Mouse (Mus musculus) kidney, embryonic 14.5 days (tissue): ENCODE results near the gene Vps45. TPM values are rescaled to one million over a fixed set of nuclear protein-coding genes. Genes with fewer than 3 reads are reported as not detected.
"Not testable (repeated sequence)": the region's sequence is repeated elsewhere in the genome, so short reads cannot be mapped to it uniquely, and the experiment has no call there.

Experiments used
- ATAC-seq: fragments of 200-750 bp; cut with Nextera tagmentation; 2 replicates; pipeline ENCODE4 v1.8.0; 2017; ENCODE audit warnings: moderate number of reproducible peaks, mild to moderate bottlenecking, moderate TSS enrichment, moderate library complexity; ENCODE audit not compliant: low FRiP score, low TSS enrichment
- H3K27ac ChIP-seq: fragments of 300-500 bp; sonication (generic); 2 replicates; pipeline ENCODE4 v1.5.1; 2014; ENCODE audit warnings: low read depth, mild to moderate bottlenecking, low read length, moderate library complexity, mixed read lengths
- H3K27me3 ChIP-seq: fragments of 300-500 bp; sonication (generic); 2 replicates; pipeline ENCODE4 v1.6.1; 2014; ENCODE audit warnings: mild to moderate bottlenecking, low read length; ENCODE audit not compliant: control insufficient read depth, insufficient read depth
- H3K36me3 ChIP-seq: fragments of 300-500 bp; sonication (generic); 2 replicates; pipeline ENCODE4 v1.6.1; 2014; ENCODE audit warnings: low read length, mixed read lengths; ENCODE audit not compliant: control insufficient read depth, insufficient read depth
- H3K4me1 ChIP-seq: fragments of 300-500 bp; sonication (generic); 2 replicates; pipeline ENCODE4 v1.6.1; 2014; ENCODE audit warnings: low read length, mixed read lengths; ENCODE audit not compliant: control insufficient read depth, insufficient read depth
- H3K4me2 ChIP-seq: fragments of 300-500 bp; sonication (generic); replicated peaks from 2 replicates; pipeline ENCODE4 v1.6.1; 2014; ENCODE audit warnings: low read depth, mild to moderate bottlenecking, low read length
- H3K4me3 ChIP-seq: fragments of 300-500 bp; sonication (generic); 2 replicates; pipeline ENCODE4 v1.5.1; 2014; ENCODE audit warnings: mild to moderate bottlenecking, low read length
- H3K9ac ChIP-seq: fragments of 300-500 bp; sonication (generic); 2 replicates; pipeline ENCODE4 v1.6.1; 2014; ENCODE audit warnings: low read depth, mild to moderate bottlenecking, low read length, moderate library complexity
- H3K9me3 ChIP-seq: fragments of 300-500 bp; sonication (generic); 2 replicates; pipeline ENCODE4 v1.6.1; 2016; ENCODE audit warnings: low read length; ENCODE audit not compliant: control insufficient read depth
- WGBS: fragments of 180-500 bp; shearing (Covaris S2); extraction: QIAGEN DNeasy Blood & Tissue Kit; methylation state at CpG from one replicate; pipeline ENCODE4 v1.1.7; 2014; 5-methylcytosine and 5-hydroxymethylcytosine counted together
- polyA plus RNA-seq: library from polyadenylated mRNA; unstranded; fragments of >200 nt; fragmentation: Nextera tagmentation; extraction: Ambion mirVana; gene quantifications from 2 replicates; pipeline ENCODE4 v1.2.1, GENCODE M21; 2014

Gene Vps45
- polyA plus RNA-seq, 1 experiment from 2014 or later = 24.3 TPM

GRCm38 (mm10) chr3:95970661-95971060 lies 87.6 kb downstream of the Vps45 start:
- not testable (repeated sequence) for H3K4me3 ChIP-seq, H3K9me3 ChIP-seq, ATAC-seq, H3K4me2 ChIP-seq, H3K4me1 ChIP-seq, H3K27ac ChIP-seq, H3K9ac ChIP-seq, H3K27me3 ChIP-seq, H3K36me3 ChIP-seq
- 69% methylated on average over 7 of the region's 7 CpGs for WGBS

GRCm38 (mm10) chr3:95969277-95969676 lies 89.0 kb downstream of the Vps45 start:
- no peaks in the 10 kb centered on the region for H3K9me3 ChIP-seq
- no peak overlapping the region for H3K27ac ChIP-seq
- no peak overlapping the region for H3K4me3 ChIP-seq
- H3K36me3 ChIP-seq = no peaks in the 10 kb centered on the region
- WGBS = 96% methylated on average over 1 of the region's 1 CpGs
- no peak for ATAC-seq
- H3K4me1 ChIP-seq = peaks cover 5% of the 10 kb centered on the region
- H3K27me3 ChIP-seq = peaks cover 4% of the 10 kb centered on the region; the same call in 1 of the 2 replicates
- no peak overlapping the region for H3K4me2 ChIP-seq
- H3K9ac ChIP-seq = no peak overlapping the region

GRCm38 (mm10) chr3:95965518-95966451 lies 92.5 kb downstream of the Vps45 start:
- 0 out of 2 replicates have a peak, but pooled peaks have one; percentile 43 for ATAC-seq
- Histone ChIP-seq H3K9me3 (no peaks in the 10 kb centered on the region), H3K4me2 (peak overlapping the region; percentile 2; the same call in 1 of the 2 replicates), H3K4me3 (no peak overlapping the region), H3K9ac (no peak overlapping the region; the same call in 1 of the 2 replicates), H3K4me1 (no peaks in the 10 kb centered on the region), H3K36me3 (no peaks in the 10 kb centered on the region), H3K27ac (no peak overlapping the region), H3K27me3 (no peaks in the 10 kb centered on the region)
- 9% methylated on average over 7 of the region's 7 CpGs for WGBS

DNA sequence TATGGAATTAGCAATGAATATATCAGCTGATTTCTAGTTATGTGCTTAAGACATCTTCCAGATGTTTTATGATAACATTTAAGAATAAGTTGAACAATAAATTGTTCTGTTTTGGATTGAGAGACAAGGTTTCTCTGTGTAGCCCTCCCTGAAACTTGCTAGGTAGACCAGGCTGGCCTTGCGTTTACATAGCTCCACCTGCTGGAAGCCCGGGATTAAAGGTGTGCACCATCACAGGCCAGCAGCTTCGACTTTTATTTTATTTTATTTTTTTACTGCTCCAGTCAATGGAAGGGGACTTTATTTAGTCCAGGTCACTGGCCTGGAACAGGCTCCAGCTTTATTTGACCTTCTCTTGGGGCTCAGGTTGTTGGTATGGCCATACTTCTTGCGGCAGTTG lies 94.6 kb downstream of the Vps45 start:
- WGBS = 40% methylated on average over 4 of the region's 4 CpGs
- Histone ChIP-seq H3K4me2 (no peak overlapping the region), H3K27me3 (no peaks in the 10 kb centered on the region), H3K9me3 (no peaks in the 10 kb centered on the region), H3K4me3 (no peak overlapping the region), H3K27ac (no peak overlapping the region), H3K4me1 (no peaks in the 10 kb centered on the region), H3K9ac (no peak overlapping the region), H3K36me3 (no peaks in the 10 kb centered on the region)
- ATAC-seq = no peak

- H3K4me1 ChIP-seq = no peaks in the 10 kb centered on the region
- 25% methylated on average over 2 of the region's 2 CpGs for WGBS
Observed at GRCm38 (mm10) chr3:95963230-95963629, 95.0 kb downstream of the Vps45 start.

DNA sequence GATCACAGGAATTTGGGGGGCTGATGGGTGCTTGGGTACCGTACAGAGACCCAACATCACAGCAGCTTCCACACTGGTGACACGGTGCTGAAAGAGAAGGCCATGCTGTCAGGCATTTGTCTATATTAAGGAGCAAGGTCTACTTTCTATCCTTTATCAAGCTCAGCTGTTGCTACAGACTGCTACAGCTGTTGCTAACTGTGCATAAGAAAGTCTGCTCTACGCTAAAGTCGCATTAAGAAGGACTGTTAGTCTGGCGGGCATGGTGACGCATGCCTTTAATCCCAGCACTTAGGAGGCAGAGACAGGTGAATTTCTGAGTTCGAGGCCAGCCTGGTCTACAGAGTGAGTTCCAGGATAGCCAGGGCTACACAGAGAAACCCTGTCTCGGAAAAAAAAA lies 96.1 kb downstream of the Vps45 start:
- H3K9me3 ChIP-seq, H3K4me1 ChIP-seq, H3K36me3 ChIP-seq, H3K27ac ChIP-seq, H3K9ac ChIP-seq, H3K4me2 ChIP-seq, H3K27me3 ChIP-seq, ATAC-seq, H3K4me3 ChIP-seq: not testable (repeated sequence)
- 89% methylated on average over 8 of the region's 8 CpGs for WGBS

More at GRCm38 (mm10) chr3:95963230-95963629, 95.0 kb downstream of the Vps45 start:
- H3K9ac ChIP-seq = no peak overlapping the region
- H3K36me3 ChIP-seq = no peaks in the 10 kb centered on the region
- no peaks in the 10 kb centered on the region for H3K9me3 ChIP-seq
- no peaks in the 10 kb centered on the region for H3K27me3 ChIP-seq
- H3K4me3 ChIP-seq = no peak overlapping the region
- no peak overlapping the region for H3K4me2 ChIP-seq
- H3K27ac ChIP-seq = no peak overlapping the region
- no peak for ATAC-seq

- no peak overlapping the region for H3K4me2 ChIP-seq
- 94% methylated on average over 1 of the region's 1 CpGs for WGBS
- H3K9me3 ChIP-seq = no peaks in the 10 kb centered on the region
- H3K4me3 ChIP-seq = no peak overlapping the region
- no peak overlapping the region for H3K27ac ChIP-seq
- H3K27me3 ChIP-seq = no peaks in the 10 kb centered on the region
- H3K4me1 ChIP-seq = no peaks in the 10 kb centered on the region
- H3K9ac ChIP-seq = no peak overlapping the region
- no peaks in the 10 kb centered on the region for H3K36me3 ChIP-seq
- ATAC-seq = no peak
Observed at GRCm38 (mm10) chr3:95959807-95960206, 98.5 kb downstream of the Vps45 start.

GRCm38 (mm10) chr3:95959082-95959481 lies 99.2 kb downstream of the Vps45 start:
- WGBS = 69% methylated on average over 5 of the region's 5 CpGs
- no peaks in the 10 kb centered on the region for H3K9me3 ChIP-seq
- ATAC-seq = no peak

DNA sequence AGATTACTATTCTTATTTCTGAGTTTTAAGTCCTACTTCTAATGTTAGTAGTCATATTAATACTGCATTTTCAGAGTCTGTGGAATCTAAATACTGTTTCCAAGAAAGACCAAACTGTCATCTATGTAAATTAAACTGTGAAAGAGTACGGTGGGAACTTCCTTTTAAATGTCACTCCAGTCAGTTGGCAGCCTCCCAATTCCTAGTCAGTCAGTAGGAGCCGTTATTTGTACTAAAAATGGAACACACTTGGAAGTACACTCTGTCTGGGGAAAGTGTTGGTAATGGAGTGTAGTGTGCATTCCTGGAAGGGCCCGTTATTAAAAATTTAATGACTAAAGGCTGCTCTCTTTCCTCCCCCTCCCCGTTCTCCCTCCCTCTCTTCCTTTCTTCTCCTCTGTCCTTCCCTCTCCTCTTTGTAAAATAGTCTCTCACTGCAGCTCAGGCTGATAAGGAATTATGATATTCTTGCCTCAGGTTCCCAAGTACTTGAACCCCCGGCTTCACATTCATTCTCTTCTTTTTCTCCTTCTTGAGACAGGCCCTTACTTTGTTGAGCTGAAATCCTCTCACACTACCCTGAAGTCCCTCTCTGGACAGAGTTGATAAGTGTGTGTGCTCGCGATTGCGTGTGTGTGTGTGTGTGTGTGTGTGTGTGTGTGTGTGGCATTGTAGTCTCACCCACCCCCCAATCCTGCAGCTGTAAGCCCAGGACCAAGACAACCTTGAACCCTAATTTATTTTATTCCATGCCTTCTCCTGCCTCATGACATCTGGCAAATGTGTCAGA lies 100.7 kb downstream of the Vps45 start:
- H3K27me3 ChIP-seq = no peaks in the 10 kb centered on the region
- H3K4me1 ChIP-seq = no peaks in the 10 kb centered on the region
- H3K9me3 ChIP-seq = no peaks in the 10 kb centered on the region
- no peak for ATAC-seq
- no peak overlapping the region for H3K9ac ChIP-seq
- no peak overlapping the region for H3K4me2 ChIP-seq
- H3K4me3 ChIP-seq = no peak overlapping the region
- H3K27ac ChIP-seq = no peak overlapping the region
- 64% methylated on average over 8 of the region's 8 CpGs for WGBS
- no peaks in the 10 kb centered on the region for H3K36me3 ChIP-seq

More at GRCm38 (mm10) chr3:95959082-95959481, 99.2 kb downstream of the Vps45 start:
- Histone ChIP-seq H3K9ac (no peak overlapping the region), H3K36me3 (no peaks in the 10 kb centered on the region), H3K4me2 (no peak overlapping the region), H3K4me1 (no peaks in the 10 kb centered on the region), H3K27me3 (no peaks in the 10 kb centered on the region), H3K27ac (no peak overlapping the region), H3K4me3 (no peak overlapping the region)
